Mouse (Mus musculus) kidney, adult 11 months (tissue): ENCODE results near the gene Tlk2.

Source experiments
- DNase-seq: peaks from one replicate; pipeline ENCODE4 v3.0.0; 2022

Gene Tlk2

DNA sequence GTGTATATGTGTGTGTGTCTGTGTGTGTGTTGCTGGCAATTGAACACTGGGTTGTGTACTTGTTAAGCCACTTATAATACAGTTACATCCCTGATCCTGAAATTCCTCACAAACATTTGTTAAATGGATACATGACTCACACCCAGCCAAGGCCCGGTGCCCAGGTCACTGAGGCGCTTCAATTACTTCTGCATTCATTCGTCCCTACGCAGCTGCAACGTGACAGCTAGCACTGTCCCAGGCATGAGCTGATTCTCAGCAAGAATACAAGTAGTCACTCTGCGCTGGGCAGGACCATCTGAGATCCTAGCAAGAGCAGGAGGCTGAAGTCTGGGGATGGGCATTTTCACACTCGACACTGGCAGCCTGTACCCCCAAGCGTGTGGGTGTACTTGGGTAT is 136.7 kb downstream of the Tlk2 start:
- no peak for DNase-seq

DNA sequence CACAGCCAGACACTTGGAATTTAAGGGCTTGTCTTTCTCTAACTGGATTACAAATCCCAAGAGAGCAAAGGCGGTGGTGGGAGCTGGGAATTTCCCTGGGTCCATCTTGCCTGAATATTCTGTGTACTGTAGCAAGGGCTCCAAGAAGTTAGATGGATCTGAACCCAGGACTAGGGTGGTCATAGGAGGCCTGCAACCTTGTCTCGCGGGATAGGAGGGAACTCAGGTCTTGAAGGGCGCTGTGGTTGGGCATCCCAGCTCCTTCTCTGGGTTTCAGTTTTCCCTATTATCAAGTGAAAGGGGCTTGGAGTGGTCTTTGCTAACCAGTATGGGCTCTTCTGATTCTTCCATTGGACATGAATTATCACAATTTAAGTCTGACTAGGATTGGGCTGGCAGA is 137.5 kb downstream of the Tlk2 start:
- no peak for DNase-seq

DNA sequence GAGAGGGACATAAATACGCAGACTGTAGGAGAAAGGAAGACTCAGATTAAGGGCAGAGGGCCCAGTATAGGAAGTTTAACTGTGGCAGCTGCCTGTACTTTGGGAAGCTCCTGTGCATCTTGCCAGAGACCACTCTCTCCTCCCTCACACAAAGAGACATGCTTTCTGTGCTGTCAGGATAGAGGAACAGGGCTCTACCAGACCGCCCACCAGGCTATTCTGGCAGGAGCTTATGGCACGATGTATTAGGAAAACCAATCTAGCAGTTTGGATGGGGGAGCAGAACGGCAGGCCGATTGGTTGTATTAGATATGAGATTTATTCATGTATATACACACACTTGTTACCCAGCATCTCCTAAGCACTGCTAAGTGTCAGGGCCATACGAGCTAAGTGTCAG is 139.2 kb downstream of the Tlk2 start:
- no peak for DNase-seq

DNA sequence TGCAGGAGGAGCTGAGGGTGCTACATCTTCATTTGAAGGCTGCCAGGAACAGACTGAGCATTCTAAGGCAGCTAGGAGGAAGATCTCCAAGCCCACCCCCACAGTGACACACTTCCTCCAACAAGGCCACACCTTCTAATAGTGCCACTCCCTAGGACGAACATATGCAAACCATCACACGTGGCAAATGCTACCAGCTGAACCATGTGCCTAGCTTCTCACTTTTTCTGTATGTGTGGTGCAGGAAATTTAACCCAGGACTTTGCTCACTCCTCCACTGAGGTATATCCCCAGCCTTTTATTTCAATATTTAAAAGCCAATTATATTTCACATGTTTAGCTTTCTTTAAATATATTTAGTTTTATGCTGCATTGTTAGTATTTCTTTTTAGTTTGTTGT is 142.5 kb downstream of the Tlk2 start:
- no peak for DNase-seq

DNA sequence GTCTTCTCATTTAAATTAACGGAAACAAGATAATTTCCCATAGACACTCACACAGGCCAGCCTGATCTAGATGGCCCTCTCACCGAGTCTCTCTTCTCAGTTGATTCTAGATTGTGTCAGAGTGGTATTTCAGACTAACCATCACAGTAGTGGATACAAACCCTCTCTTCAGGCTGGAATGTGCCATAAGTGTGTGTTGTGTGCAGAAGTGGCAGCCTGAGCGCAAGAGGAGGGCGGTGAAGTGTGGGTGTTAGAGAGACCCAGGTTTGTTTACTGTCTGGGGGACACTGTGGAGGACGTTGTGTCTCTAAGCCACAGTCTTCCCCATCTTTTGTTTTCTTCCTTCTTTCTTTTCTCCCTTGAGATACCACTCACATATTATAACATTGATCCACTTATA is 144.9 kb downstream of the Tlk2 start:
- DNase-seq = no peak

DNA sequence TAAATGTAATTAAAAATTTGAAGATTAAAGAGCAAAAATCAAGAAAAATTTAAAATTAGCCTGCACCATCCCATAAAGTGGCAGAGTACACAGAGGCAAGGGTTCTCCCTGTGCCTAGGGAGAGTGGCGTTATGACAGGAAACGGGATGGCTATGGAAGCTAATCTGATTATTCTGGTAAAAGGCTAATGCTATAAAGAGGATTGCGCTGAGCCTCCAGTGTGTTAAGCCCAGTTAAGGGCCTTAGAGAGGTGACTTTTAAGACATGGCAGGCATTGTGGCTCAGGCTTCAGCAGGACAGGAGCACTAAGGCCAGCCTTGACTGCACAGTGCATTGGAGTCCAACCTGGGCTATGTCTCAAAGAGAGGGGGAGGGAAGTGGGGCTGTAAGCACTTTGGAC is 148.5 kb downstream of the Tlk2 start:
- no peak for DNase-seq

DNA sequence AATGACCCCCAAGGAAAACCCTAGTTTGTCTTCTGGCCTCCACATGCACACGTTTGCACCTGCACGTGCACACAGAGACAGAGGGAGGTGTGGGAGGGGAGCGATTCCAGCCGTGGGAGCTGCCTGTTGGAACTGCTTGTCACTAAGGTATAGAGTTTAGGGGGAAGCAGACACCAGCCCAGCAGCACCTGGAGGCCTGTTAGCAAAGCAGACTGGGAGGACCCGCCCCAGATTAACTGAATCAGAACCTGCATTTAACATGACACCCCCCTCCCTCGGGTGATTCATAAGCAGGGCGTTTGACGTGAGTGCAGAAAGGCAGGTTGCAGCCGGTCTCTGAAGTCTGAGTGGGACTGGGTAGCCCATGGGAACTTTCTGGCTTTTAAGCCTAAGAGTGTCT is 151.4 kb downstream of the Tlk2 start:
- no peak for DNase-seq

DNA sequence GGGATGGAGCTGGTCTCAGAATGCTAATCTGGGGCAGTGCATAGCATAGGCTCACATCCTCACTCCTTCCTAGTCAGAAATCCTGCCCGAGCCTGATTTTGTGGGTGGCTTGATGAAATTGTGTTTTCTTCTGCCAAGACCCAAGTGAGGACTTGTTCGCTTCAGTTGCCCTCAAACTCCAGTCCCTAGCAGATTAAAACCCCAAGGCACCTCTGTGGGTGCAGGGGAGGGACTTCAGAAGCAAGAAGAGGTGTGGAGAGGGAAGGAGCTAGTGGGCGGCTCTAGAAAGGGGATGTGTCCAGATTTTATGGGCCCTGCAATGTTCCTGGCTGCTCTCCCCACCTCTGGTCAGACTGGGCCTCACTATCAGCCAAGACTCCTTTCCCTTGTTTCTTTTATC is 152.5 kb downstream of the Tlk2 start:
- DNase-seq = no peak

DNA sequence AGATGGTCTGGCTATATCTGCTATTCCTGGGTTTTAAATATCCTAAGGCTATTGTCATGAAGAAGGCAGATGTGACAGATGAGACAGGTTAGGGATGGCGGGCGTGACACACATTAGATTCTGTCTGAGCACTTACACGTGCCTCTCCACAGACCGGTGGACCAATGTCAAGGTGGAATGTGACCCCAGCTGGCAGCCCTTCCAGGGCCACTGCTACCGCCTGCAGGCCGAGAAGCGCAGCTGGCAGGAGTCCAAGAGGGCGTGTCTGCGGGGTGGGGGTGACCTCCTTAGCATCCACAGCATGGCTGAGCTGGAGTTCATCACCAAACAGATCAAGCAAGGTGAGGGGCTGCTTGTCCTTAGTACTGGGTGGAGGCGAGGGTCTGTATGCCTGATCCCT is 153.1 kb downstream of the Tlk2 start:
- peak; percentile 61 for DNase-seq

DNA sequence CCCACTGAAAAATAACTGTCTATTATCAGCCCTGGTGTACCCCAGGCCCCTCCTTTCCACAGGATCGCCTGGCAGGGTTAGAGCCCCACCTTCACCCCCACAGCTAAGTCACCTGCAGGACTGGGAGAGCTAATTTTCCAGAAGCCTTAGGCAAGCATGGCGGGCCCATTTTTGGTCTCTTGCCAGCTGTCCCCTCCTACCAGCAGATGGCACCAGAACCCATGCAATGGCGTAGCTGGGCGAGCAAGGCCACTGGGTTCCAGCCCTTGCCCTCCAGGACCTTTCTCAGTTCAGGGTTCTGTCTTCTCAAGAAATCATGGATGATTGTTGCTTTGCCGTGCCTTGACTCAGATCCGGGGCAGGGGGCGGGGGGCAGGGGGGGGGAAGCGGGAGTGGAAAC is 153.9 kb downstream of the Tlk2 start:
- peak; percentile 53 for DNase-seq
